Mouse (Mus musculus) spleen, adult 2 months (tissue): ENCODE results near the gene Rufy2. TPM values are rescaled to one million over a fixed set of nuclear protein-coding genes. Genes with fewer than 3 reads are reported as not detected.
A peak's percentile ranks its signal among the peaks of the same experiment; 100 is the strongest.

Experiments used
- DNase-seq, 2 experiments: peaks; one replicate each; pipeline versions ENCODE4 v3.0.0 to v3.0.0-alpha.2; 2012 to 2021; ENCODE audit warnings: low spot score in 2 of 2, low read depth in 1 of 2
- H3K27ac ChIP-seq: fragments of 200-500 bp; 2 replicates; pipeline ENCODE4 v1.5.1; 2012; ENCODE audit warnings: low read length, inconsistent platforms; ENCODE audit not compliant: insufficient read depth
- H3K27me3 ChIP-seq: fragments of 200-500 bp; 2 replicates; pipeline ENCODE4 v1.6.1; 2012; ENCODE audit warnings: mild to moderate bottlenecking, moderate library complexity, low read length, inconsistent platforms; ENCODE audit not compliant: control insufficient read depth, insufficient read depth
- H3K36me3 ChIP-seq: fragments of 200-500 bp; 2 replicates; pipeline ENCODE4 v1.6.1; 2012; ENCODE audit warnings: mild to moderate bottlenecking, low read length, inconsistent platforms; ENCODE audit not compliant: control insufficient read depth, insufficient read depth
- H3K4me1 ChIP-seq: fragments of 200-500 bp; 2 replicates; pipeline ENCODE4 v1.6.1; 2011; ENCODE audit warnings: inconsistent platforms; ENCODE audit not compliant: control insufficient read depth, insufficient read depth, insufficient read length
- H3K4me3 ChIP-seq: fragments of 200-500 bp; 2 replicates; pipeline ENCODE4 v1.5.1; 2011; ENCODE audit warnings: mild to moderate bottlenecking, inconsistent platforms; ENCODE audit not compliant: insufficient read depth, insufficient read length; ENCODE audit errors: extremely low read depth
- CTCF ChIP-seq: fragments of 200-500 bp; IDR thresholded peaks from 2 replicates; pipeline ENCODE4 v1.5.1; 2011; ENCODE audit warnings: mild to moderate bottlenecking, inconsistent platforms; ENCODE audit not compliant: insufficient read depth, insufficient read length, insufficient replicate concordance; ENCODE audit errors: extremely low read depth
- POLR2A ChIP-seq: fragments of 200-500 bp; IDR thresholded peaks from 2 replicates; pipeline ENCODE4 v1.6.1; 2011; ENCODE audit warnings: low read depth, low read length, inconsistent platforms
- WGBS: fragments of 180-500 bp; shearing (Covaris S2); methylation state at CpG from one replicate; pipeline ENCODE4 v1.1.7; 2018; 5-methylcytosine and 5-hydroxymethylcytosine counted together
- polyA plus RNA-seq: library from polyadenylated mRNA; depleted of rRNA; stranded (reverse); fragments of >200 nt; gene quantifications from 2 replicates; pipeline ENCODE4 v1.2.3, GENCODE M21; 2012; rRNA removed

Rufy2 gene
- 2.6 and 3.0 TPM in 2 replicates for polyA plus RNA-seq

GRCm38 (mm10) chr10:62980039-62980954 lies at the start of gene Rufy2:
Gene Rufy2, plus strand, starts transcription at chr10:62980223.
- peak within 1 kb of the TSS; percentile 72 for H3K27ac ChIP-seq
- DNase-seq: peak; percentile 72 to 76
- peak; percentile 69 for TF ChIP-seq CTCF
- peak; percentile 21; the same call in 1 of the 2 replicates for TF ChIP-seq POLR2A
- no peaks in the 10 kb centered on the region for H3K27me3 ChIP-seq
- under 1% methylated on average over 73 of the region's 77 CpGs for WGBS
- H3K36me3 ChIP-seq: 0 out of 2 replicates have a peak, but pooled peaks cover 2% of the 10 kb centered on the region
- H3K4me3 ChIP-seq: peak within 1 kb of the TSS; percentile 97
- H3K4me1 ChIP-seq: peaks cover 8% of the 10 kb centered on the region; the same call in 1 of the 2 replicates

- Histone ChIP-seq H3K27ac (no peak overlapping the region), H3K27me3 (no peaks in the 10 kb centered on the region), H3K4me3 (no peak overlapping the region), H3K4me1 (no peaks in the 10 kb centered on the region), H3K36me3 (peaks cover 18% of the 10 kb centered on the region)
- TF ChIP-seq CTCF: no peak
- no peak for TF ChIP-seq POLR2A
- 97% methylated on average over 1 of the region's 1 CpGs for WGBS
- DNase-seq: no peak
These were observed 47.6 kb upstream of the Rufy2 start for GRCm38 (mm10) chr10:62932381-62932780.

GRCm38 (mm10) chr10:62944975-62945580 lies 34.9 kb upstream of the Rufy2 start:
- Histone ChIP-seq H3K27ac (peak overlapping the region; percentile 56), H3K36me3 (peaks cover 14% of the 10 kb centered on the region), H3K4me3 (no peak overlapping the region), H3K27me3 (no peaks in the 10 kb centered on the region), H3K4me1 (peaks cover 4% of the 10 kb centered on the region; the same call in 1 of the 2 replicates)
- 35% methylated on average over 10 of the region's 10 CpGs for WGBS
- TF ChIP-seq POLR2A: no peak
- TF ChIP-seq CTCF: no peak
- DNase-seq: no peak

- H3K27me3 ChIP-seq: no peaks in the 10 kb centered on the region
- under 1% methylated on average over 67 of the region's 68 CpGs for WGBS
- H3K27ac ChIP-seq: peak within 1 kb of the TSS; percentile 37
- H3K36me3 ChIP-seq: peaks cover 7% of the 10 kb centered on the region
- no peak for TF ChIP-seq POLR2A
- no peak for TF ChIP-seq CTCF
- peak within 1 kb of the TSS; percentile 88 for H3K4me3 ChIP-seq
- peaks cover 4% of the 10 kb centered on the region; the same call in 1 of the 2 replicates for H3K4me1 ChIP-seq
- peak; percentile 32 to 38 for DNase-seq
These were observed 33.1 kb upstream of the Rufy2 start, which contains the start of gene Dna2 for GRCm38 (mm10) chr10:62946738-62947471. Gene Dna2, plus strand, starts transcription at chr10:62947026.

GRCm38 (mm10) chr10:62948551-62948950 lies 31.5 kb upstream of the Rufy2 start:
- no peak overlapping the region for H3K27ac ChIP-seq
- WGBS: 77% methylated on average over 7 of the region's 7 CpGs
- TF ChIP-seq POLR2A: no peak
- TF ChIP-seq CTCF: no peak
- no peak overlapping the region for H3K4me3 ChIP-seq
- peaks cover 4% of the 10 kb centered on the region; the same call in 1 of the 2 replicates for H3K4me1 ChIP-seq
- H3K36me3 ChIP-seq: no peaks in the 10 kb centered on the region
- H3K27me3 ChIP-seq: no peaks in the 10 kb centered on the region
- DNase-seq: no peak

- DNase-seq: no peak
These were observed 16.1 kb upstream of the Rufy2 start for GRCm38 (mm10) chr10:62963956-62964355.

More at GRCm38 (mm10) chr10:62963956-62964355, 16.1 kb upstream of the Rufy2 start:
- no peak overlapping the region for H3K4me3 ChIP-seq
- no peaks in the 10 kb centered on the region for H3K27me3 ChIP-seq
- H3K27ac ChIP-seq: no peak overlapping the region
- no peaks in the 10 kb centered on the region for H3K36me3 ChIP-seq
- H3K4me1 ChIP-seq: peaks cover 2% of the 10 kb centered on the region; the same call in 1 of the 2 replicates
- no peak for TF ChIP-seq CTCF
- TF ChIP-seq POLR2A: no peak
- 96% methylated on average over 7 of the region's 7 CpGs for WGBS
